Mouse (Mus musculus) lung, adult 2 months (tissue): ENCODE measurements at regions not wholly inside any gene's neighbourhood (a gene's known extent, or its start where the extent isn't known, plus 50 kb on each side); places are given as distances from the start of the nearest gene placed in this dataset.

ENCODE experiments used
- CTCF ChIP-seq: fragments of 200-500 bp; IDR thresholded peaks from 2 replicates; pipeline ENCODE4 v1.5.1; 2011; ENCODE audit warnings: mild to moderate bottlenecking, low read length, control low read depth; ENCODE audit not compliant: insufficient read depth
- POLR2A ChIP-seq: fragments of 200-500 bp; IDR thresholded peaks from 2 replicates; pipeline ENCODE4 v1.6.1; 2011; ENCODE audit warnings: low read depth, mild to moderate bottlenecking, control low read depth, low read length, borderline replicate concordance; ENCODE audit errors: extremely low read depth

DNA sequence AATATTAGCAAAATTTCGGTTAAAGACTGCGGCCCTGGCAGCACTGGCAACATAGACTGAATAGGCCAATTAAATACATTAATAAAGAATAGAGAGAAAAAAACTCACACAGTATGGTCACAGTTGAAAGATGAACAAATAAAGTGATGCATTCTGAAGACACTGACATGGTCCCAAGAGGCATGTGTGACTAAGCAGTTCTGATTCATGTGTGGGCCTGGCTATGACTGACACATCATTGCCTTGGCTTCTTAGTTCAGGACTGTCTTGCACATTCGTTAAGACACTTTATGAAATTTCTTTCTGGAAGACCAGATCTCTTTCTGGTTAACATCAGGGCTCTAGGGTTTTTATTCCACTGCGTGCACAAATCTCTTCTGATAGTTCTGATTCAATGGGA, 438.7 kb downstream of the Gm21750 start:
- TF ChIP-seq CTCF (no peak), POLR2A (no peak)
